Mouse (Mus musculus) heart, postnatal 0 days (tissue): ENCODE results near the gene Zmiz1.

Experiments used
- CTCF ChIP-seq: IDR thresholded peaks from 2 replicates; pipeline ENCODE4 v1.5.1; 2016; ENCODE audit warnings: antibody characterized with exemption, control low read depth, low read depth
- EP300 ChIP-seq: IDR thresholded peaks from 2 replicates; pipeline ENCODE4 v1.6.1; 2016; ENCODE audit warnings: antibody characterized with exemption, low read depth

DNA sequence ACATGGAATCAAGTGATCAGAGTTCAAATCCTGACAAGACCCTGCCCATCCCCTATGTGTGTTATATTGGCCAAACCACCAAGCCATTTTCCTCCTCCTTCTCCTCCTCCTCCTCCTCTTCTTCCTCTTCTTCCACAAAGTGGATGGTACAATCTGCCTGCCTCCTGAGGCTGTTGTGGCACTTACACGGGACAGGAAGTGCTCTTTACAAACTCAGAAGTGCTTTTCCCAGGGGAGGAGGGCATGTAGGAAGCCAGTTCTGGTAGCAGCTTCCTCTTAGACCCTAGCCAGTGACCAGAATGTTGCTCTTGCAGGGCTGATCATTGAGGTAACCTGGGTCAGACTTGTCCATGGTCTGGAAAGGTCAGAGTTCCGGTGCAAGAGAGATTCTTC lies 6.4 kb upstream of the Zmiz1 start:
- TF ChIP-seq CTCF, result no peak
- TF ChIP-seq EP300, result no peak
